Mouse (Mus musculus) monocyte, adult 2 months (primary cell): ENCODE results near the gene Dna2.

Experiments used
- DNase-seq, 2 experiments: peaks; one replicate each; pipeline ENCODE4 v3.0.0; 2022; ENCODE audit warnings: low spot score in 2 of 2, low read depth in 1 of 2

Dna2 gene

DNA sequence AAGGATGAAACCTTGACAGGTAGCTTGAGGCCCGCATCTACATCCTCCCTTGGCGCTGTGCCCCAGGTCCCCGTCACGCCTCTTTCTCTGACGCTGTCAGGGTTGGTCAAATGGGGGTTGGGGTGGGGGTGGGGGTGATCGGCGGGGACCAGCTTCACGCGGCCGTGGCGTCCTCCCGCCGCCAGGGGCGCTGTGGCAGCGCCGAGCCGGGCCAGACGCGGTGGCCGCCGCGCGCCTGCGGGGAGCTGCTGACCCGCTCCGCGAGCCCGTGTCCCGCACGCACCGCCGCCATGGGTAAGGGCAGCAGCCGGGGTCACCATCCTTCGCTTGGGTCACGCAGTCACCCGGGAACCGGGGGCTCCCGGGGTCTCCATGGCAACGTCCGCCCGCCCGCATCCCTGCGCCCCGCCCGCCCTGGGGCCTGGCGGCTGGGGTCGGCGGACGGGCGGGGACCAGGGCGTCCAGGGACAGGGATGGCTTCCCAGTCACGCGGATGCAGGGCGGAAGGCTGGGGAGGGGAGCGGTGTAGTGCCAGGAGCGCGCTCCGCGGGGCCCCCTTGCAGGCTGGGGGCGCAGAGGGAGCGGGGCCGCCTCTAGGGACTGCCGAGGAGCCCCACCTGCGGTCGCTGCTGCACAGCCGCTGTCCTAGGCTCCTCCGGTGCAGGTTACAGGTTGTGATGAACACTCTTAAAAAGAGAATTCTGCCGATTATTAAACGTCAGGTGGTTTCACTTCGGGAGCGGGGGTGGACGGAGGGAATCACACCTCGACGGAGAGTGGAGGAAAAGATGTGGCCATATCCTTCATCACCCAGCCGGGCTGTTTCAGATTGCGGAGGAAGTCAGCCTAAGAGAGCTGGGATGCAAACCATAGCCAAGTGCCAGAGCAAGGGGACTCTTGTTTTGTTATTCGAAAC is 33.5 kb downstream of the Dna2 start, which contains the start of gene Rufy2:
Rufy2 (plus strand) TSS at position 185 of the 916 bp plus-strand sequence.
- DNase-seq = peak; percentile 18 to 65

DNA sequence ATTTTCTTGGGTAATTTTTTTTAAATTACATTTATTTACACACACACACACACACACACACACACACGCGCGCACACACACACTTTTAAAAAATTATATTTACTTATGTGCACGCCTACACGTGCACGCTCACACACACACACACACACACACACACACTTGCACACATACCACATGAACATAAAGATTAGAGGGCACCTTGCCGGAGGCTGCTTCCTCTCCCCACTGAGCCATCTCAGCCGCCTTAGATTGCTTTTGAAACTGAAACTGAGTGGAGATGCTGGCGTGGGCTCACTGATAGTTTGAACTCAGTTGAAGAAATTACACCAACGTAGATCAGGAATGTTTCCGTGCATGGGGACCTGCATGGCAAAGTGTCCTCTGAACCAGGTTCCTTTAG is 37.2 kb downstream of the Dna2 start:
- no peak for DNase-seq

- DNase-seq = no peak
Observed at GRCm38 (mm10) chr10:62984495-62984894, 37.7 kb downstream of the Dna2 start.

- DNase-seq = no peak
Observed at GRCm38 (mm10) chr10:62987341-62987740, 40.5 kb downstream of the Dna2 start.

GRCm38 (mm10) chr10:62990636-62991035 is 43.8 kb downstream of the Dna2 start:
- no peak for DNase-seq

DNA sequence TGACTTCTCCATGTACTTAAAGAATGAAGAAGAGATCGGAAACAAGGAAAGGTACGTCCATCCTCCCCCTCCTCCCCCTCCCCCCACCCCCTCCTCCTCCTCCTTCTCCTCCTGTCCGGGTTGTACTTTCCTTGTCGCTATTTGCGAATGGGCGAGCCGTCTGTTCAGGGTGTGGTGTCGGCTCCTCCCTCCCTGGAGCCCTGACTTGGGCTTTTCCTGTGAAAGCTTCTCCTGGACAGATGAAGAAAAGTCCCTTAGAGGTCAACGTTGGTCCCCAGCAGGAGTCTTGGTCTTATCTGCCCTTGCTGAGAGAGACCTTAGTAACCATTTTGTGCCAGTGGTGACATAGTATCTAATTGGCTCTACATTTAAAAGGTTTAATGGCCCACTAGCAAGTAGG is 47.2 kb downstream of the Dna2 start:
- DNase-seq = no peak

DNA sequence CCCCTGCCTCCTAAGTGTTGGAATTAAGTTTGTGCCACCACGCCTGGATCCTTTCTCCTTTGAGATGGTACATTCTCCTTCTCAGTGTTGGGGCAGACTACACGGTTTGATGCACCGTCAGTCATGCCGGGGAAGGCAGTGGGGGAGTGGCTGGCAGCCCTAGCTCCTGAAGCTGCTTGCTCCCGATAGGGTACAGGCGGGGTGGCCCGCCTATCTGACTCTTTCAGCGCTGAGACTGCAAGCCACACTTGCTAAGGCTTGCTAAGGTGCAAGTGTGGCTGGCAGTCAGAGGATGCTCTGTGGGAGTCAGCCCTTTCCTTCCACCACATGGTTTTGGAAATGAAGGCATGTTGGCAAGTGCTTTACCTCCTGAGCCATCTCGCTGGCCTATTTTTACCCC is 53.8 kb downstream of the Dna2 start:
- no peak for DNase-seq

DNA sequence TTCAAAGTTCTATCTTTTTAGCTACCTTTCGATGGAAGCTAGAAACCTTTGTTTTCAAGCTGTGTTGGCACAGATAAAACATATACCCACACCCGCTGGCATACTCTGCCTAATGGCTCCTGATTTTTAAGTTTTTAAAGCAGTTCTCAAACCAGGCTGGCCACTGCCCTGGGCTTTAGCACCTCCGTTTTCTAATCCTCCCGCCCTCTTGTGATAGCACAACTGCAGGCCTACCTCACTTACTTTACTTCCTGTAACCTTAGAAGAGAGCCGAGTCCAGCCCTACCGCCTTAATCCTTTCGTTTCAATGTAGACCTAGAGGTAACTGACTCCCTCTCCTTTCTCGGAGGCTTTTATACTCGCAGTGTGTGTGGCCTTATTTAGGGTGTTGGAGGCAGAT is 56.4 kb downstream of the Dna2 start:
- no peak for DNase-seq

DNA sequence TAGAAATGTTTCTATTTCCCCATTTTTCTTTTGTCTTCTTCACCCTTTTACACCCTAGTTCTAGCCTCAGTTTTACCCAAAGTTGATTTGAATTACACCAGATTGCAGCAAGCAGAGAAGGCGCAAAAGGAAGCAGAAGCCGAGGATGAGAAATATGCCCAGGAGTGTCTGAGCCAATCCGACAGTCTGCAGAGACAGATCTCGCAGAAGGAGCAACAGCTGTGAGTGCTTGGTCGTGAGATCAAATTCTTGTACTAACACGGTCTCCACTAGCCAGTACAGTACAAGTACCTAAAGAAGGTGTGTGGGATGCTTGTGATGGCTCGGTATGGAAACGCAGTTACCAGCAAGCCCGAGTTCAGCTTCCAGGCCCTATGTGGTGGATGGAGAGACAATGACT is 57.7 kb downstream of the Dna2 start:
- DNase-seq = no peak

GRCm38 (mm10) chr10:63008193-63008592 is 61.4 kb downstream of the Dna2 start:
- DNase-seq = no peak

DNA sequence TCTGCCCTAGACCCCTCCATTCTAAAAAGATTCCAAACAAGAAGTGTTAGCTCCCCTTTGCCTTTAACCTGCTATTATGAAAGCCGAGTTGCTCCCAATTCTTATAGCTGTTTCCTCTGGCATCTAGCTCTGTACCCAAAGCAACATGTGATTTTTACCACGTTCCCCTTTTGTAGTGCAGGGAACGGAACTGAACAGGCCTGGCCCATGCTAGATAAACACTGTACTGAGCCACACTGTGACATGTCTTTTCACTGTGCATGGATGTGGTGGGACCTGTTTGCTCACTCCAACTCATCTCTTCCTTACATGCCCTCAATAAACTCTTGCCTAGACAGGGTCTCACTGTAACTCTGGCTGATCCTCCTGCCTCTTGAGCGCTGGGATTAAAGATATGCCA is 63.4 kb downstream of the Dna2 start:
- DNase-seq = no peak

GRCm38 (mm10) chr10:63011556-63011955 is 64.7 kb downstream of the Dna2 start:
- no peak for DNase-seq

DNA sequence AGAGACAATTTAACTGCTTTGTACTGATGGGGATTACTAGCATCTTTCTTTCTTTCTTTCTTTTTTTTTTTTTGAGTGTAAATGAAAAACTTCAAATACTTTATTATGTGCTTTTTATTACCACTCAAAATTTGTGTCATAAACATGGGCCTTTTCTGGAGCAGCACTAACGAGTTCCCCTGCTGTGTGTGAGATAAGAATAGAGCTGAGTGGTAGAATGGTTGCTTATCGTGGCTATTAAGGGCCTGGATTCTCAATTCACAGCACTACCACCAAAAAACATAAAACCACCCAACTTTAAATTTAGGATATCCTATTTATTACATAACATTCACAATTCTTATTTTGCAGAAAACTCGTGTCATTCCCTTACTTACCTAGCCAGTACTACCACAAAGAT is 66.7 kb downstream of the Dna2 start:
- DNase-seq = no peak

- DNase-seq = no peak
Observed at GRCm38 (mm10) chr10:63014168-63014567, 67.3 kb downstream of the Dna2 start.

GRCm38 (mm10) chr10:63019304-63019703 is 72.5 kb downstream of the Dna2 start:
- no peak for DNase-seq

- no peak for DNase-seq
Observed at GRCm38 (mm10) chr10:63021702-63022101, 74.9 kb downstream of the Dna2 start.

DNA sequence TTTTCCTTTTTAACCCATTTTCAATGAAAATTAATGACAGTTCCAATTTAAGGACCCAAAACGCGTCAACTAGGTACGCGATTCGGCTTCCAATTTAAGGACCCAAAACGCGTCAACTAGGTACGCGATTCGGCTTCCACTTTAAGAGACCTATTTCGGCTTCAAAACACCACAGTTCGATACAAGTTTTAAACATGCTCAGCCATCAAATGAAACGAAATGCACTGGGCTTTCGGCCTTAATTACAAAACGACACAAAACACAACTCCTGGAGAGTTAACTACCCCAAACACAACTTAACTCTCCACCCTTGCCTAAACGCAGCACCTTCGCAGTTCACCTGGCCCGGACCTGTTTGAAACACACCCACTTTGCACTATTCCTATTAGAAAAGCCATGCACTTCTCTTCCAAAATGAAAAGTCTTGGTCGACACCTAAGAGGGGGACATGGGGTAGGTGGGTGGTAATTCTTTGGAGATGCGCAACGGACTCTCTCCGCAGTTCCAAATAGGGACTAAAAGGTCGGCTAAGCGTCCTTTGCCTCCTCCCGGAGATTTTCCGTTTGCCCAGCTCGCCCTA is 75.8 kb downstream of the Dna2 start:
- no peak for DNase-seq

DNA sequence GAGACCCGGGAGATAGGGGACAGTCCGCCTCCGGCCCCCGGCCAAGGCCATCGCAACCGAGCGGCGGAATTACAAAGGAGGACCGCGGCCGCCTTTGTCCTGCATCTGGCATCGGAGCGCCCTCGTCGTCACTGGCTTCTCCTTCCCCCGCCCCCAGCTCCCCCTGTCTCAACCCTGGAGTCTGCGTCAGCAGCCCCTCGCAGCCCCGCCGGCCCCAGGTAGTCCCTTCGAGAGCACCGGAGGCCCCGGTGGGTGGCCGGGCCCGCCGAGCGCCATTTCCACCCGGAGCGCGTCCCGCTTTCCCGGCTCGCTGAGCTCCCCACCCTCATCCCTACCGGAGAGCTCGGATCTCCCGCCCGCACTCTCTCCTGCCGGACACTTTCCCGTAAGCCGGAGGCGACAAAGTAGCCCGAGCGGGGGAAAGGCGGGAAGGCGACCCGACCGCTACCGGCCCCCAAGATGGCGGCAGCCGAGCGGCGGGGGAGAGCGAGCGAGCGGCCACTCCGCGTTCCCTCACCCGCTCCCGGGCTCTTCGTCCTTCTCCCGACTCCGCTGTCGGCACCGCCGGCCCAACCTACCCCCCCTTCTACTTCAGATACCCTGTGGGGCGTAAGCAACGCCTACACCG is 76.4 kb downstream of the Dna2 start:
- peak; percentile 20 to 42 for DNase-seq
